Comparison of ENCODE assay signal across 21 mouse cellular contexts in the genomic region with DNA sequence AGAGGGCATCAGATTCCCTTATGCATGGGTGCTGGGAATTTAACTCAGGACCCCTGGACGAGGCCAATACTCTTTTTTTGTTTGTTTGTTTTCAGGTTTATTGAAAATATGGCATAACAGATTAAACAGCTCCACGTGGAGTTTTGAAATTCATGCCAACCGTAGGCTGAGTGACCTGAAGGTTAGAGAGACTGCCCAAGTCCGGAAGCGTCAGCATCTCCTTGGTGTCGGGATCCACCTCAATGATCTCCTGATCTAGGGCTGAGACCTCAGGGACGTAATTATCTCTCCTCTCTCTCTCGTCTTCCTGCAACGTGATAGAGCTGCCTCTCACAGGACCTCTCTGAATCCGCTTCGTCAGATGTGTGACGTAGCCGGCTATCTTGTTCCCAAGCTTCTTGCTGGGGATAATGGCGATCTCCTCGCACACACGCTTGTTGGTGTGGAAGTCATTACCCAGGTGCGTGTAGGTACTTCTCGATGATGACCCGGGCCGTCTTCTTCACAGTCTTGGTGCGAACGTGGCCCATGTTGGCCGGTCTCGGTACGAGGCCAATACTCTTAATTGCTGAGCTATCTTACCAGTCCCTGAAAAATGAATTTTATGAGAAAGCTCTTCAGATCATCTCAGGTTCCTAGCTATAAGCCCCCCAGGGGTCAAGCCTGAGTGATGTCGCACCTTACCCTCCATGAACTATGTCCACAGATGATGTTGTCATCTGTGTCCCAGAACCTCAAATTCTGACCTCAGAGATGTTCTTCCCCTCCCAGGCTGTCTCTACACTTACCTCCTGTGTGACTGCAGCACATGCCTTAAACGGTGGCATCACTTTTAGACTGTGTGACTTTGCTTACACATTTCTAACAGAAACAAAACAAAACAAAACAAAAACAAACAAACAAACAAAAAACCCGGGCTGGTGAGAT. TPM values are rescaled to one million over a fixed set of nuclear protein-coding genes. Genes with fewer than 3 reads are reported as not detected.
DNase-seq lines count a peak whose midpoint lies in the region; ATAC-seq and TF ChIP-seq lines count a peak whose summit lies in the region.
"Had no signal": no experiment of that assay in that cellular context is flagged by ENCODE, and none has a peak within 500 bp of the region (broad histone marks: within the 10 kb centered on the region; RNA-seq: fewer than 3 reads in every experiment).

No protein-coding gene starts in this region.

- no peaks in the 10 kb centered on the region for H3K4me1 ChIP-seq in midbrain, embryonic 11.5 days (ENCODE audit: control insufficient read depth, insufficient read depth, low read length)
- H3K4me1 ChIP-seq in midbrain, embryonic 10.5 days: no peaks in the 10 kb centered on the region
- H3K4me1 ChIP-seq: embryonic facial prominence, embryonic 15.5 days; heart, embryonic 10.5 days; hindbrain, embryonic 12.5 days; neural tube, embryonic 13.5 days had no signal

- H3K4me2 ChIP-seq in midbrain, embryonic 11.5 days: no peak overlapping the region
- peak overlapping the region; percentile 27 for H3K4me2 ChIP-seq in myocyte (ENCODE audit: low read depth)
- H3K4me2 ChIP-seq: embryonic facial prominence, embryonic 15.5 days; hindbrain, embryonic 12.5 days; liver, embryonic 11.5 days; neural tube, embryonic 13.5 days had no signal

- no peak for ATAC-seq in midbrain, embryonic 11.5 days (ENCODE audit: low FRiP score)
- ATAC-seq: forebrain, embryonic 16.5 days had no signal

- 0 out of 2 replicates have a peak, but pooled peaks have one; percentile 54 for TF ChIP-seq CTCF in layer of hippocampus, adult 2 months (conservative IDR thresholded peaks at IDR 0.05)

- no peak overlapping the region for H3ac ChIP-seq in myocyte (ENCODE audit: control insufficient read depth, insufficient read length)

- H3K4me3 ChIP-seq in layer of hippocampus, adult 2 months: no peak overlapping the region
- H3K4me3 ChIP-seq in midbrain, embryonic 11.5 days (ENCODE audit: low read depth, low read length): no peak overlapping the region
- no peak overlapping the region for H3K4me3 ChIP-seq in midbrain, embryonic 10.5 days
- no peak overlapping the region for H3K4me3 ChIP-seq in myocyte
- H3K4me3 ChIP-seq: embryonic facial prominence, embryonic 15.5 days; heart, embryonic 10.5 days; hindbrain, embryonic 12.5 days; neural tube, embryonic 13.5 days had no signal

- no peaks in the 10 kb centered on the region for H3K9me3 ChIP-seq in midbrain, embryonic 11.5 days (ENCODE audit: control insufficient read depth, low read length)
- no peaks in the 10 kb centered on the region for H3K9me3 ChIP-seq in midbrain, embryonic 10.5 days (replicated peaks)
- H3K9me3 ChIP-seq: embryonic facial prominence, embryonic 15.5 days; heart, embryonic 10.5 days; hindbrain, embryonic 12.5 days; neural tube, embryonic 13.5 days had no signal

- 81% methylated on average over 28 of the region's 28 CpGs for WGBS in midbrain, embryonic 11.5 days
- WGBS in midbrain, embryonic 10.5 days: 81% methylated on average over 28 of the region's 28 CpGs

- H3K36me3 ChIP-seq in midbrain, embryonic 11.5 days (ENCODE audit: control insufficient read depth, insufficient read depth, low read length): no peaks in the 10 kb centered on the region
- no peaks in the 10 kb centered on the region for H3K36me3 ChIP-seq in midbrain, embryonic 10.5 days
- no peaks in the 10 kb centered on the region for H3K36me3 ChIP-seq in myocyte (ENCODE audit: control insufficient read depth, insufficient read depth)
- H3K36me3 ChIP-seq: embryonic facial prominence, embryonic 15.5 days; G1E; heart, embryonic 10.5 days; hindbrain, embryonic 12.5 days; neural tube, embryonic 13.5 days had no signal

- H3K27ac ChIP-seq in layer of hippocampus, adult 2 months: no peak overlapping the region
- no peak overlapping the region for H3K27ac ChIP-seq in midbrain, embryonic 11.5 days (ENCODE audit: low read depth, low read length)
- H3K27ac ChIP-seq in midbrain, embryonic 10.5 days (replicated peaks): no peak overlapping the region
- H3K27ac ChIP-seq: embryonic facial prominence, embryonic 15.5 days; heart, embryonic 10.5 days; hindbrain, embryonic 12.5 days; neural tube, embryonic 13.5 days had no signal

- TF ChIP-seq POLR2A in myocyte (IDR thresholded peaks at IDR 0.05; ENCODE audit: insufficient read length, low read depth): no peak

- H3K27me3 ChIP-seq in midbrain, embryonic 11.5 days (ENCODE audit: control insufficient read depth, insufficient read depth, low read length): no peaks in the 10 kb centered on the region; the same call in 1 of the 2 replicates
- H3K27me3 ChIP-seq in midbrain, embryonic 10.5 days (ENCODE audit: low read depth, poor library complexity, severe bottlenecking): peaks cover 13% of the 10 kb centered on the region
- no peaks in the 10 kb centered on the region for H3K27me3 ChIP-seq in myocyte (ENCODE audit: control insufficient read depth, insufficient read depth, insufficient read length)

- H3K9ac ChIP-seq in midbrain, embryonic 11.5 days (ENCODE audit: low read length): no peak overlapping the region
- H3K9ac ChIP-seq: embryonic facial prominence, embryonic 15.5 days; hindbrain, embryonic 12.5 days; neural tube, embryonic 13.5 days had no signal

- no peak for DNase-seq in layer of hippocampus, adult 2 months (ENCODE audit: low spot score in 2 of 2)
- DNase-seq in layer of hippocampus, postnatal 10 days (ENCODE audit: low spot score in 2 of 2): no peak
- DNase-seq in midbrain, embryonic 11.5 days (ENCODE audit: low spot score, missing footprints): peak; percentile 72
- DNase-seq in midbrain, embryonic 10.5 days (ENCODE audit: low spot score): no peak
- DNase-seq in MN1 (ENCODE audit: low spot score): peak; percentile 54
- no peak for DNase-seq in left cerebral cortex, postnatal 25 days (ENCODE audit: low spot score in 2 of 2)
- DNase-seq in spleen, postnatal 4 days (ENCODE audit: low spot score in 2 of 2): no peak
- DNase-seq: cerebellum, adult 18-20 months; cerebellum, postnatal 25 days; heart, postnatal 14 days; kidney, postnatal 4 days; lung, postnatal 10 days; thymus, adult 2 months had no signal

- intact Hi-C loops in left cerebral cortex, postnatal 25 days (cut with DNase I): loop anchor here (1.0 to 5.0 kb wide), 2 partner anchors 65 to 80 kb away; no protein-coding TSS in a partner anchor

- no peaks in the 10 kb centered on the region for H3K79me2 ChIP-seq in myocyte (ENCODE audit: control insufficient read depth, insufficient read depth)

TF ChIP-seq in myocyte, 11 proteins besides CTCF, POLR2A, EP300 and RAD21:
- TF ChIP-seq POLR2AphosphoS2 (IDR thresholded peaks at IDR 0.05; ENCODE audit: insufficient read length, low read depth) (no peak), E2F4 (IDR thresholded peaks at IDR 0.05; ENCODE audit: insufficient read depth) (no peak), TCF12 (IDR thresholded peaks at IDR 0.05; ENCODE audit: insufficient read depth, poor library complexity, severe bottlenecking) (no peak), MYOG (IDR thresholded peaks at IDR 0.05; ENCODE audit: control insufficient read depth in 1 of 3, insufficient read depth in 1 of 3, insufficient read length in 2 of 3, low read depth in 2 of 3) (no peak), USF1 (IDR thresholded peaks at IDR 0.05; ENCODE audit: low read depth) (no peak), TCF3 (IDR thresholded peaks at IDR 0.05; ENCODE audit: insufficient read length, low read depth) (no peak), SRF (IDR thresholded peaks at IDR 0.05; ENCODE audit: control insufficient read depth, insufficient read length, low read depth) (no peak), REST (IDR thresholded peaks at IDR 0.05; ENCODE audit: insufficient read depth, insufficient read length) (no peak), MAX (IDR thresholded peaks at IDR 0.05; ENCODE audit: low read depth) (no peak), MYOD1 (IDR thresholded peaks at IDR 0.05; ENCODE audit: control insufficient read depth in 1 of 3, insufficient read length in 2 of 3, low read depth in 2 of 3) (no peak), CEBPB (IDR thresholded peaks at IDR 0.05; ENCODE audit: insufficient read depth, poor library complexity, severe bottlenecking) (no peak)

RNA-seq across cellular contexts. Expression of a gene that starts 7.8 kb away (rescaled TPM):
- 10 to 100 TPM; 51.4 to 56.1 TPM for total RNA-seq in layer of hippocampus, adult 2 months (2021)
- total RNA-seq in layer of hippocampus, postnatal 10 days (2021): 10 to 100 TPM; 46.1 to 52.7 TPM
- 67.4 and 69.3 TPM in 2 replicates for polyA plus RNA-seq in midbrain, embryonic 11.5 days (2014; fragmentation: Nextera tagmentation; extraction: Ambion mirVana)
- polyA plus RNA-seq in midbrain, embryonic 10.5 days (2016; fragmentation: Nextera tagmentation; extraction: Ambion mirVana): 71.9 and 72.7 TPM in 2 replicates
- 29.1 TPM for polyA plus RNA-seq in myocyte (2012; fragmentation: generic; extraction: Trizol)
- total RNA-seq in left cerebral cortex, postnatal 25 days (2021): 10 to 100 TPM; 45.0 to 46.8 TPM

RNA-seq across cellular contexts. Expression of a gene that starts 40.8 kb away (rescaled TPM):
- 10 to 100 TPM; 96.5 to 97.1 TPM for total RNA-seq in layer of hippocampus, adult 2 months (2021)
- total RNA-seq in layer of hippocampus, postnatal 10 days (2021): 100 to 1,000 TPM; 103 to 111 TPM
- polyA plus RNA-seq in midbrain, embryonic 11.5 days (2014; fragmentation: Nextera tagmentation; extraction: Ambion mirVana): 79.4 and 99.6 TPM in 2 replicates
- polyA plus RNA-seq in midbrain, embryonic 10.5 days (2016; fragmentation: Nextera tagmentation; extraction: Ambion mirVana): 86.9 and 99.7 TPM in 2 replicates
- polyA plus RNA-seq in myocyte (2012; fragmentation: generic; extraction: Trizol): 70.9 TPM
- 10 to 100 TPM; 90.1 to 93.7 TPM for total RNA-seq in left cerebral cortex, postnatal 25 days (2021)

Comparison
In these comparisons a context has a peak if more than half of its experiments do, and no peak if none do; other contexts are left out.
1. DNase-seq: peak in midbrain, embryonic 11.5 days (single experiment) and MN1 (single experiment); none in layer of hippocampus, adult 2 months (0 of 2), layer of hippocampus, postnatal 10 days (0 of 2), midbrain, embryonic 10.5 days (single experiment), left cerebral cortex, postnatal 25 days (0 of 2) and spleen, postnatal 4 days (0 of 2).